Mouse (Mus musculus): ENCODE measurements around the gene Olfr658. TPM values are rescaled to one million over a fixed set of nuclear protein-coding genes. Genes with fewer than 3 reads are reported as not detected.
A peak's percentile ranks its signal among the peaks of the same experiment; 100 is the strongest.

Gene Olfr658
- polyA plus RNA-seq (2015; fragmentation: Nextera tagmentation; extraction: Ambion mirVana) = 0.12 TPM in 1 of 2 replicates, not detected in the other

DNA sequence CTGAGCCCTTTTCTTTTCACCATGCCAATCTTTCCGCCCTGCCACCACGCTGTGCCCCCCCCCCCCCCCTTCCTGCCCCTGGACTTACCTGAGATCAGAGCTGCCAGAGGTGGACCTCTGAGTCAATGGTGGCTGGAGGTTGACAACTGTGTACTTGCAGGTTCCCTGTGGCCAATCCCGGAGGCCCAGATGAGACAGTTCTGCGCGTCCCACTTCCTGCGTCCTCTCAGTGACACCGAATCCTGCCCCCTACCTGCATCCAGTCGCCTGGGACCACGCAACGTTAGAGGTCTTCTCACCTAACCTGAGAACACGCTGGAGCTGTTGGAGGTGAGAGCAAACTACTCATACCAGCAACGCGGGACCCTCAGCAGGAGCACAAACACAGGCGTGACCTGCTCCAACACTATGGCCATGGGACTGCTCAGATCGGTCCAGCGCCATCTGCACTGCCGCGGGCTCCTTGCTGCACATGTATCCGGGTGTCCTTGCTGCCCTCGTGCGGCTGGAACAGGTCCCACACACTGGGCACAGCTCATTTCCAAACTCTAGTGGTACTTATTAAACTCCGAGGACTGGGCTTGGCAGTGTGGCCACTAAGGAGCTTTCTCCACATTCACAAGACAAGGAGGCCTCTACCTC lies at the start of gene Olfr658:
Olfr658 (minus strand) TSS at position 465 of the 642 bp plus-strand sequence.
- H3K27me3 ChIP-seq = no peaks in the 10 kb centered on the region
- H3K4me1 ChIP-seq (replicated peaks) = no peaks in the 10 kb centered on the region
- no peak within 1 kb of the TSS for H3K27ac ChIP-seq (replicated peaks)
- peak; percentile 89 for ATAC-seq (ENCODE audit: low read depth)
- 28% methylated on average over 21 of the region's 22 CpGs for WGBS
- H3K36me3 ChIP-seq = no peaks in the 10 kb centered on the region
- peak within 1 kb of the TSS; percentile 53 for H3K4me2 ChIP-seq
- H3K9me3 ChIP-seq = no peaks in the 10 kb centered on the region
- peak within 1 kb of the TSS; percentile 30 for H3K4me3 ChIP-seq
- no peak within 1 kb of the TSS for H3K9ac ChIP-seq

DNA sequence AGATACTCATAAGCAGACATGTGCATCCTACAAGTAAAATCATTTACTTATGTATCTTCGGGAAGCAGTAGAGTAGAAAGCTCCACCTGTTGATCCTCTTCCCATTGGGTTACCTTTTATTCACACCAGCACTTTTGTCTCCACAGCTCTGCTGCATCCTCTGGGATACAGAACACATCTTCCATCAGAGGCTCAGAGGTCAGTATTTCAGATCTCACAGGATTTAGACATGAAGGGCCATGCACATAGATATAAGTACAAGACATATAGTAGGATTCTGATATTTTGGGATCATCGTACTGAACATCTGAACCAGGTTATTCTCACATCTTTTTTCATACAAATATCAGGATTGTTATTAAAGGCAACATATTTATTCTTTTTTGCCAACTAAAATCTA lies 39.1 kb upstream of the Olfr658 start, which contains the start of gene Olfr661:
Olfr661 (plus strand) TSS at position 301 of the 400 bp plus-strand sequence.
- no peak within 1 kb of the TSS for H3K9ac ChIP-seq
- no peaks in the 10 kb centered on the region for H3K4me1 ChIP-seq (replicated peaks)
- no peaks in the 10 kb centered on the region for H3K27me3 ChIP-seq
- H3K27ac ChIP-seq (replicated peaks) = no peak within 1 kb of the TSS
- no peaks in the 10 kb centered on the region for H3K36me3 ChIP-seq
- no peaks in the 10 kb centered on the region for H3K9me3 ChIP-seq
- 93% methylated on average over 2 of the region's 2 CpGs for WGBS
- no peak for ATAC-seq (ENCODE audit: low read depth)
- H3K4me3 ChIP-seq = no peak within 1 kb of the TSS
- no peak within 1 kb of the TSS for H3K4me2 ChIP-seq

DNA sequence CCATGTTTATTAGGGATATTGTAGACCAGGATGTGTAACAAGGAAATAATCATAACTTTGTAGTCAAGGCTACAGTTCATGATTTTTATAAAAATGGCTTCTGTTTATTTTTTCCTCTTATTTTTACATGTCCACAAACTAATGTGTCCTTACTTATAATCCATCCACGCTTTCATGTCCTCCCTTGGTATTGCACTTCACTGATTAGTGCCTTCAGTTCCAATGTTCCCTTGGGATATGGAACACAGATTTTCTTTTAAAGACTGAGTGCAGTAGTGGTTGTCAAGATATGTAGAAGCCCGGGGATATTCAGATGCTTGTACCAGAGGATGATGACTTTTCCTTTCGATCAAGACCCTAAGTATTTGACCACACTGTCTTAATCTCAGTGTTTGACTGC lies 19.3 kb upstream of the Olfr658 start, which contains the start of gene Olfr659:
Olfr659 (plus strand) TSS at position 301 of the 400 bp plus-strand sequence.
- no peak within 1 kb of the TSS for H3K4me2 ChIP-seq
- WGBS = 86% methylated on average over 3 of the region's 3 CpGs
- H3K4me3 ChIP-seq = no peak within 1 kb of the TSS
- no peaks in the 10 kb centered on the region for H3K36me3 ChIP-seq
- H3K4me1 ChIP-seq (replicated peaks) = no peaks in the 10 kb centered on the region
- no peak within 1 kb of the TSS for H3K9ac ChIP-seq
- no peaks in the 10 kb centered on the region for H3K27me3 ChIP-seq
- no peak for ATAC-seq (ENCODE audit: low read depth)
- no peaks in the 10 kb centered on the region for H3K9me3 ChIP-seq
- no peak within 1 kb of the TSS for H3K27ac ChIP-seq (replicated peaks)

DNA sequence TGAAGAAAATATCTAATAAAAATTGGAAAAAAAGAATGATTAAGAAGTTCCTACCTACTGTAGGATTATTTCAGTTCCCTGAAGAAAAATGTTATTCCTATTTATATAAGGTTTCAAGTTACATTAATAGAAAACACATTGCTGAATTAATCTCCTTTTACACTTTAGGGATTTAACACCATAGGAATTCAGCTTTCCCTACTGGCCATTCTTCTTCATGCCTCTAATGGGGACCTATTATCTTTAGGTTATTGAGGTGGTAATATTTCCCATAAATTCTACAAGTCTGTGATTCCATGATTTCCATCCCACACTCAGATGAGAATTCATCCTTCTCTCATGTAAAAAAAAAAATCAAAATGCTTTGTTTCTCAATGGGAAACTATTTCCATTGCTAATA lies 22.6 kb downstream of the Olfr658 start, which contains the start of gene Olfr657:
Olfr657 (plus strand) TSS at position 301 of the 400 bp plus-strand sequence.
- ATAC-seq (ENCODE audit: low read depth) = no peak

DNA sequence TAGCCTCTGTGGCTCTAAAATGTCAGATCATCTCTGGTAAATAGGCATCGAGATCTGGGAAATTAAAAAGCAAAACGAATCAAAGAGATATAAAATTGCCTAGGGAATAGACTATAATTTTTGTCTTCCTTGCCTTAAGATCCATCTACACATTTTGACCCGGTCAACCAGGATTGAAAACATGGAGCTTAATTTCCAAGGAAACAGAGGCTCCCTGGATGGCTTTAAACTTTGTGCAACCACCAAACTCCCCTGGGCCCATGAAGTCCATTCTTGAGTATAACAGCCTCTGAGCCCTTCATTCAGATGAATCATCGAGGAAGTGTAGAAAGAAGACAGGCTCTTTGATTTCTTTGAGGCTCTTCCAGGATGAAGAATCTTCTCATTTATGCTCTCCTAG lies 33.5 kb downstream of the Olfr658 start, which contains the start of gene Olfr656:
Olfr656 (plus strand) TSS at position 301 of the 400 bp plus-strand sequence.
- H3K36me3 ChIP-seq = no peaks in the 10 kb centered on the region
- H3K9me3 ChIP-seq = no peaks in the 10 kb centered on the region
- no peak for ATAC-seq (ENCODE audit: low read depth)
- H3K9ac ChIP-seq = no peak within 1 kb of the TSS
- H3K27ac ChIP-seq (replicated peaks) = no peak within 1 kb of the TSS
- H3K27me3 ChIP-seq = no peaks in the 10 kb centered on the region
- no peak within 1 kb of the TSS for H3K4me2 ChIP-seq
- 79% methylated on average over 4 of the region's 4 CpGs for WGBS
- no peaks in the 10 kb centered on the region for H3K4me1 ChIP-seq (replicated peaks)
- no peak within 1 kb of the TSS for H3K4me3 ChIP-seq

More for the DNA sequence above, 22.6 kb downstream of the Olfr658 start, which contains the start of gene Olfr657:
- Histone ChIP-seq H3K27ac (replicated peaks) (no peak within 1 kb of the TSS), H3K4me2 (no peak within 1 kb of the TSS), H3K4me1 (replicated peaks) (no peaks in the 10 kb centered on the region), H3K9ac (no peak within 1 kb of the TSS), H3K9me3 (no peaks in the 10 kb centered on the region), H3K27me3 (no peaks in the 10 kb centered on the region), H3K4me3 (no peak within 1 kb of the TSS), H3K36me3 (no peaks in the 10 kb centered on the region)

DNA sequence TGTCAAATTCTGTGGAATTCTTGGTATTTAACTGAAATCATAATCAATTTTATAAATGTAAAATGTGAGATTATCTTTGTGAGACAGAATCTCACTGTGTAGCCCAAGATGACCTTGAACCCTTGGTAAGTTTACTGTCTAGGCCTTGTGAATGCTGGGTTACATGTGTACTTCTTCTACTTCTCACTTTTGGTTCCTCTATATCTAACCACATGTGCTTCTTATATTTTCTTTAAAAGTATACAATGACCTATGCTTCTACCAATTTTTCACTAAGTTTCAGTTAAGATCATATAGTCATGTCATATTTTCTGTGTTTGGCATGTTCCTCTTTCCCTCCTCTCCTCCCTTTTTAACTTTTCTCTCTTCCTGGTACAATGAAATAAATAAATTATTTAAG lies 42.4 kb downstream of the Olfr658 start:
- H3K4me3 ChIP-seq = no peak overlapping the region
- no peak overlapping the region for H3K9ac ChIP-seq
- H3K36me3 ChIP-seq = no peaks in the 10 kb centered on the region
- no peaks in the 10 kb centered on the region for H3K4me1 ChIP-seq (replicated peaks)
- no peak for ATAC-seq (ENCODE audit: low read depth)
- H3K9me3 ChIP-seq = no peaks in the 10 kb centered on the region; the same call in 1 of the 2 replicates
- no peaks in the 10 kb centered on the region for H3K27me3 ChIP-seq
- no peak overlapping the region for H3K27ac ChIP-seq (replicated peaks)
- no peak overlapping the region for H3K4me2 ChIP-seq

DNA sequence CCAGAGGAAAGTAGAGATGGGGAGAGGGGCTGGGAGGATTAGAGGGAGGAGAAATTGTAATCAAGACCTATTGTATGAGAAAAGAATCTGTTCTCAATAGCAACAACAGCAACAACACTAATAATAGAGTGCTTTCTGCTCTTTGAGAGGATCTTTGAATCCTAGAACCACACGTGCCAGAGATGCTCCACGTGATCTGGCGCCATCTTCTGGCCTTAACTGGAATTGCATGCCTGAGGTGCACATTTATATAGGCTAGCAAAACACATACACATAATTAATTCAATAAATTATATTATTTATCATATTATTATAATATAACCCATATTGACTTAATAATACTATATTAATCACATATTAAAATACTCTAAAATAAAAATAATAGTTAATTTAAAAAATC lies 43.9 kb downstream of the Olfr658 start:
- Histone ChIP-seq H3K4me3 (no peak overlapping the region), H3K4me1 (replicated peaks) (no peaks in the 10 kb centered on the region), H3K4me2 (no peak overlapping the region), H3K9ac (no peak overlapping the region), H3K9me3 (no peaks in the 10 kb centered on the region; the same call in 1 of the 2 replicates), H3K27me3 (no peaks in the 10 kb centered on the region), H3K27ac (replicated peaks) (no peak overlapping the region), H3K36me3 (no peaks in the 10 kb centered on the region)
- no peak for ATAC-seq (ENCODE audit: low read depth)
- WGBS = 1% methylated on average over 3 of the region's 3 CpGs

DNA sequence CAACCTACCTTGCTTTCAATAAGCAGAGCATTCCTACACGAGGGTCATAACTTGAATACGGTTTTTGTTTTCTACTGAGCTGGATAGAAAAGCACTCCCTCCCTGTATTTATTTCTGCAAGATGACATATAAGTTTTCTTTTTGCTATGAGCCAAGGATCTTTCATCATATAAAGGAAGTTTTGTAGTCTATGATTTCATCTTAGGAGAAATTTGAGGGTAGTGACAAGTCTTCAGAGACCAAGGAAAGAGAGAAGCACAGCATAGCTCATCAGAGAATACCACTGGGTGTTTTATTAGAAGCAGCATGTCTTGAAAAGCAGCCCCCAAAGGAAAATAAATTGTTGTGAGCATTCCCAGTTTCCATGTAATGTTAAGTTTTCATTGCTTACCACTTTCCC lies 45.4 kb downstream of the Olfr658 start, which contains the start of gene Olfr655:
Olfr655 (minus strand) TSS at position 101 of the 400 bp plus-strand sequence.
- Histone ChIP-seq H3K27me3 (no peaks in the 10 kb centered on the region), H3K27ac (replicated peaks) (no peak within 1 kb of the TSS), H3K9ac (no peak within 1 kb of the TSS), H3K4me2 (no peak within 1 kb of the TSS), H3K9me3 (no peaks in the 10 kb centered on the region; the same call in 1 of the 2 replicates), H3K4me3 (no peak within 1 kb of the TSS), H3K36me3 (no peaks in the 10 kb centered on the region), H3K4me1 (replicated peaks) (no peaks in the 10 kb centered on the region)
- no peak for ATAC-seq (ENCODE audit: low read depth)
- WGBS = 81% methylated on average over 2 of the region's 2 CpGs

Other genes with a start within 250 kb of the Olfr658 start
- 0.25 TPM in 1 of 2 replicates, not detected in the other for gene Trim30c, start 246.5 kb downstream of the Olfr658 start, polyA plus RNA-seq (2015; fragmentation: Nextera tagmentation; extraction: Ambion mirVana)
- gene Trim30a, start 182.1 kb downstream of the Olfr658 start, polyA plus RNA-seq (2015; fragmentation: Nextera tagmentation; extraction: Ambion mirVana) = 0.92 and 0.93 TPM in 2 replicates
- 0.08 and 0.28 TPM in 2 replicates for gene Trim30d, start 139.5 kb downstream of the Olfr658 start, polyA plus RNA-seq (2015; fragmentation: Nextera tagmentation; extraction: Ambion mirVana)
- gene Olfr651, start 97.2 kb downstream of the Olfr658 start, polyA plus RNA-seq (2015; fragmentation: Nextera tagmentation; extraction: Ambion mirVana) = not detected in 2 replicates
- gene Olfr652, start 86.4 kb downstream of the Olfr658 start, polyA plus RNA-seq (2015; fragmentation: Nextera tagmentation; extraction: Ambion mirVana) = not detected in 2 replicates
- gene Olfr653, start 70.0 kb downstream of the Olfr658 start, polyA plus RNA-seq (2015; fragmentation: Nextera tagmentation; extraction: Ambion mirVana) = not detected in 2 replicates
- gene Olfr654, start 60.3 kb downstream of the Olfr658 start, polyA plus RNA-seq (2015; fragmentation: Nextera tagmentation; extraction: Ambion mirVana) = not detected in 2 replicates
- gene Olfr655, start 45.5 kb downstream of the Olfr658 start, polyA plus RNA-seq (2015; fragmentation: Nextera tagmentation; extraction: Ambion mirVana) = not detected in 2 replicates
- gene Olfr656, start 33.4 kb downstream of the Olfr658 start, polyA plus RNA-seq (2015; fragmentation: Nextera tagmentation; extraction: Ambion mirVana) = not detected in 2 replicates
- not detected in 2 replicates for gene Olfr657, start 22.5 kb downstream of the Olfr658 start, polyA plus RNA-seq (2015; fragmentation: Nextera tagmentation; extraction: Ambion mirVana)
- not detected in 2 replicates for gene Olfr659, start 19.4 kb upstream of the Olfr658 start, polyA plus RNA-seq (2015; fragmentation: Nextera tagmentation; extraction: Ambion mirVana)
- not detected in 2 replicates for gene Olfr661, start 39.2 kb upstream of the Olfr658 start, polyA plus RNA-seq (2015; fragmentation: Nextera tagmentation; extraction: Ambion mirVana)
- gene Usp17le, start 130.2 kb upstream of the Olfr658 start, polyA plus RNA-seq (2015; fragmentation: Nextera tagmentation; extraction: Ambion mirVana) = not detected in 2 replicates
- not detected in 2 replicates for gene Usp17lb, start 195.3 kb upstream of the Olfr658 start, polyA plus RNA-seq (2015; fragmentation: Nextera tagmentation; extraction: Ambion mirVana)
- gene Usp17la, start 209.7 kb upstream of the Olfr658 start, polyA plus RNA-seq (2015; fragmentation: Nextera tagmentation; extraction: Ambion mirVana) = not detected in 2 replicates
- not detected in 2 replicates for gene Olfr665, start 230.7 kb upstream of the Olfr658 start, polyA plus RNA-seq (2015; fragmentation: Nextera tagmentation; extraction: Ambion mirVana)
- not detected in 2 replicates for gene Olfr666, start 248.6 kb upstream of the Olfr658 start, polyA plus RNA-seq (2015; fragmentation: Nextera tagmentation; extraction: Ambion mirVana)

Measured in neural tube, embryonic 13.5 days (tissue).